Mouse (Mus musculus) hematopoietic stem cell, adult 5-6 weeks (primary cell): ENCODE results near the gene Ddx17. TPM values are rescaled to one million over a fixed set of nuclear protein-coding genes. Genes with fewer than 3 reads are reported as not detected.
A peak's percentile ranks its signal among the peaks of the same experiment; 100 is the strongest.

Experiments
- ATAC-seq, 2 experiments: fragments of 125-278 bp in 1 of 2; replicated peaks in 1 of 2; 2 replicates each; pipeline ENCODE4 v1.8.0; 2016 to 2017; ENCODE audit warnings: inconsistent platforms in 2 of 2, mild to moderate bottlenecking in 2 of 2, moderate number of reproducible peaks in 2 of 2, low read depth in 1 of 2, moderate TSS enrichment in 1 of 2; ENCODE audit not compliant: low FRiP score in 2 of 2, poor library complexity in 2 of 2, severe bottlenecking in 2 of 2, insufficient read depth in 1 of 2, low TSS enrichment in 1 of 2
- total RNA-seq: library from RNA; stranded (forward); fragments of 172-1452, 232-1000 nt; gene quantifications from 2 replicates; pipeline ENCODE4 v1.2.3, GENCODE M21; 2017

Gene Ddx17
- total RNA-seq, 1 experiment from 2014 or later, result 243 TPM

DNA sequence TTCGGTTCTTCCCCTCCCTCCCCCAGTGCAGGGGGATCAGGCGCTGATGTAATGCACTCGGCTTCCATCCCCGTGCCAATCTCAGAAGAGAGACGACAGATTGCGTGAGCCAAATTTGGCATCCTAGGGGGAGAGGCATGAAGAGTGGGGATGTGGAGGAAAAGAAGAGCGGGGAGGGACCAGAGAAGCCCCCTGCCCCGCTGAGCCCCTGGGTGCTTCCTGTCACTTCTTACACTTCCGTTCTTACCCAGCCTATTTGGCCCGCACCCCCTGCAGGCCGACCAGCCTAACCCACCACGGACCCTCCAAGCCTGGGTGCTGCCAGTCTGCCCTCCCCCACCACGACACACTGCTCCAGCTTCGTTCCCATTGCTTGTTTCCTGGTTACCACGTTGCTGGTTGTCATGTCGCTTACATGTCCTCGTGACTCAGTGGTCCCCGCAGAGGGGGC, 43.6 kb downstream of the Ddx17 start:
- ATAC-seq, result no peak

- no peak for ATAC-seq
These were observed 46.4 kb downstream of the Ddx17 start for GRCm38 (mm10) chr15:79500110-79500509.

DNA sequence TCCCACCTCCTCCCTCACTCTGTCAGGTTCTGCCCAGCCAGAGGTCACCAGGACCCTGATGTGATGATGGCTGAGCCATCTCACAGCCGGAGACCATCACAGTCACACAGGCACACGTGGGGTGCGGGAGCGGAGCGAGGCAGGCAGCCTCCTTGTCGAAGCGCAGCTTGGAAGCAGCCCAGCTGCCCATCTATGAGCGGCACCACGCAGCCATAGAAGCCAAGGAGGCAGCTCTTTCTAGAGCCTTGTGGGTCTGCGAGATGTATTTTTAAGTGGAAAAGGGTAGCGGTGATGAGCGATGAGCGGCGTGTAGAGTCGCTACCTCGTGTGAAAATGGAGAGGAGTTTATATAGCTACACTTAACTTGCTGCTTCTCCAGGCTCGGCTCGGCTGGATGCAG, 53.0 kb downstream of the Ddx17 start:
- peak in 1 of 2 experiments; percentile 19; a peak in 1 of 4 replicates for ATAC-seq

DNA sequence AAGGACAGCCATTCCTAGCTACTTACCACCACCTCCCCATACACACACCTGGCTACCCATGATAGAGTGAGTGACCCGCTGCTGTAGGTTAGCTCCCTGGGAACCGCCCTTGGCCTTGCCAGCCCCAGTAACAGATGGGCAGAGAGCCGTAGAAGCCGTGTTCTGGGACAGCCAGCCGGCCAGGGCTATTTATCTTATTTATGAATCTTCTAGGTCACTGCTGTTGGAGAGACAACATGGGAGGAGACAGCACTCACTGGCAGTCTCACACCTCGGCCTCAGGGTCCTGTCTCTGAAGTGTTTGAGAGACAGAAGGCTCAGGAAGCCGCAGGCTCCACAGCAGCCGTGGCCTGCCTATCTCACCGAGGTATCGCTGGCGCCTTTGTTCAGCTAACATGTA, 57.1 kb downstream of the Ddx17 start:
- no peak for ATAC-seq

- no peak for ATAC-seq
These were observed 65.3 kb downstream of the Ddx17 start for GRCm38 (mm10) chr15:79481181-79481688.

Other genes with a start within 250 kb of the Ddx17 start
- gene Pla2g6, start 218.4 kb downstream of the Ddx17 start, total RNA-seq, result 7.4 and 10.2 TPM in 2 replicates
- gene Maff, start 200.1 kb downstream of the Ddx17 start, total RNA-seq, result 12.3 and 31.4 TPM in 2 replicates
- 3.5 and 6.5 TPM in 2 replicates for gene Tmem184b, start 143.2 kb downstream of the Ddx17 start, total RNA-seq
- 55.3 and 55.5 TPM in 2 replicates for gene Csnk1e, start 91.2 kb downstream of the Ddx17 start, total RNA-seq
- gene Kcnj4, start 41.5 kb downstream of the Ddx17 start, total RNA-seq, result not detected in 2 replicates
- gene Kdelr3, start 30.3 kb downstream of the Ddx17 start, total RNA-seq, result not detected in 2 replicates
- 2.4 and 2.8 TPM in 2 replicates for gene Dmc1, start 58.4 kb upstream of the Ddx17 start, total RNA-seq
- 0.44 and 1.7 TPM in 2 replicates for gene Fam227a, start 112.2 kb upstream of the Ddx17 start, total RNA-seq
- gene Cby1, start 112.5 kb upstream of the Ddx17 start, total RNA-seq, result 33.0 and 75.0 TPM in 2 replicates
- 52.1 and 75.9 TPM in 2 replicates for gene Tomm22, start 124.1 kb upstream of the Ddx17 start, total RNA-seq
- gene Josd1, start 141.2 kb upstream of the Ddx17 start, total RNA-seq, result 33.6 and 35.1 TPM in 2 replicates
- 56.9 and 71.1 TPM in 2 replicates for gene Gtpbp1, start 144.1 kb upstream of the Ddx17 start, total RNA-seq
- 110 and 149 TPM in 2 replicates for gene Sun2, start 195.8 kb upstream of the Ddx17 start, total RNA-seq
- gene Dnal4, start 231.1 kb upstream of the Ddx17 start, total RNA-seq, result 8.3 and 18.0 TPM in 2 replicates